Mouse (Mus musculus) liver, embryonic 12.5 days (tissue): ENCODE measurements around the gene Snx3. TPM values are rescaled to one million over a fixed set of nuclear protein-coding genes. Genes with fewer than 3 reads are reported as not detected.

Source experiments
- ATAC-seq: fragments of 200-750 bp; cut with Nextera tagmentation; 2 replicates; pipeline ENCODE4 v1.8.0; 2017; ENCODE audit warnings: moderate number of reproducible peaks, mild to moderate bottlenecking, moderate library complexity
- H3K27ac ChIP-seq: fragments of 300-500 bp; sonication (generic); 2 replicates; pipeline ENCODE4 v1.5.1; 2016; ENCODE audit warnings: mild to moderate bottlenecking
- H3K27me3 ChIP-seq: fragments of 300-500 bp; sonication (generic); replicated peaks from 2 replicates; pipeline ENCODE4 v1.6.1; 2016; ENCODE audit warnings: mild to moderate bottlenecking, moderate library complexity
- H3K36me3 ChIP-seq: fragments of 300-500 bp; sonication (generic); 2 replicates; pipeline ENCODE4 v1.6.1; 2016; ENCODE audit warnings: mild to moderate bottlenecking, moderate library complexity
- H3K4me1 ChIP-seq: fragments of 300-500 bp; sonication (generic); 2 replicates; pipeline ENCODE4 v1.6.1; 2016
- H3K4me2 ChIP-seq: fragments of 300-500 bp; sonication (generic); 2 replicates; pipeline ENCODE4 v1.6.1; 2016; ENCODE audit warnings: mild to moderate bottlenecking, moderate library complexity
- H3K4me3 ChIP-seq: fragments of 300-500 bp; sonication (generic); 2 replicates; pipeline ENCODE4 v1.5.1; 2016; ENCODE audit warnings: mild to moderate bottlenecking, moderate library complexity
- H3K9ac ChIP-seq: fragments of 300-500 bp; sonication (generic); 2 replicates; pipeline ENCODE4 v1.6.1; 2016; ENCODE audit warnings: mild to moderate bottlenecking, moderate library complexity
- H3K9me3 ChIP-seq: fragments of 300-500 bp; sonication (generic); replicated peaks from 2 replicates; pipeline ENCODE4 v1.6.1; 2016; ENCODE audit warnings: mild to moderate bottlenecking, moderate library complexity
- WGBS: fragments of 180-500 bp; shearing (Covaris S2); methylation state at CpG from one replicate; pipeline ENCODE4 v1.1.7; 2016; ENCODE audit not compliant: insufficient replicate concordance; 5-methylcytosine and 5-hydroxymethylcytosine counted together
- polyA plus RNA-seq: library from polyadenylated mRNA; unstranded; fragments of >200 nt; fragmentation: Nextera tagmentation; extraction: Ambion mirVana; gene quantifications from 2 replicates; pipeline ENCODE4 v1.2.1, GENCODE M21; 2016

Gene Snx3
- polyA plus RNA-seq, 1 experiment from 2014 or later, result 291 TPM

DNA sequence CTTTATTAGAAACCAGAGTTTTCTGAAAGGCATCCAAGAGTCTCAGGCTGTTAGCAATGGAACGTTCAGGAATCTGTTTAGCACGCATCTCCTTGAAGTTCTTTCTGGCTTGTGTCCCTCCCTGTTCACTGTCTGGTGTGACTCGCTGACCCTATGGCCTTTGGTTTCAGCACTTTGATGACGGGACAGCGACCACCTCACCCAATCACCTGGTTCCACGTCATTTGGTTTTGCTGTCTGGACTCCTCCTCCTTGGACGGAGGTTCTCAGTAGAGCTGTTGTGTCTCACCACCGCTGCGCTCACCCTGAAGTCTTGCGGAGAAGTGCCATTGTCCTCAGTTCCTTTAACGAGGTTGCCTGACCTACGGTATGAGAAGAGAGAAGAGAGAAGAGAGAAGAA is 60.4 kb downstream of the Snx3 start:
- Histone ChIP-seq H3K4me1 (peaks cover 4% of the 10 kb centered on the region; the same call in 1 of the 2 replicates), H3K9me3 (no peaks in the 10 kb centered on the region), H3K4me3 (no peak overlapping the region), H3K4me2 (0 out of 2 replicates have a peak overlapping the region, but pooled peaks have one; percentile 4), H3K27ac (no peak overlapping the region), H3K27me3 (peaks cover 85% of the 10 kb centered on the region), H3K36me3 (no peaks in the 10 kb centered on the region), H3K9ac (no peak overlapping the region)
- WGBS, result 6% methylated on average over 12 of the region's 12 CpGs
- no peak for ATAC-seq

DNA sequence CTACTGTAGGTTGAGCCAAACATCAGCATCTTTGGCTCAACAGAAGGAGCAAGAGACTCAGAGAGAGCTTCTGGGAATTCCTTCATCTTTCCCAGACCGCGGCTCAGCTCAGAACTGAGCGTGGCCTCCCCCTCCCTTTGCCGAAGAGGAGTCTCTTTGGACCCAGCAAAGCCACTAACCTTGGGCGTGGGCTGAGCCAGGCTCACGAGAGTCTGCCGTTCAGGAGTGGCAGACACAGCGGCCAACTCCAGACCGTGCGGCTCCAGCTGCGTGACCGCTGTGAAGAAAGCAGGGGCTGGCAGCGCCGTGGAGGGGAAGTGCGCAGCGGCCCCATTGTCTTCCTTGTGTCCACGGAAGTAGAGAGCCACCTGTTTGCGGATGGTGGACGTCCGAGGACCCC is 70.7 kb downstream of the Snx3 start:
- H3K9ac ChIP-seq, result no peak overlapping the region
- no peak for ATAC-seq
- H3K9me3 ChIP-seq, result no peaks in the 10 kb centered on the region
- H3K4me3 ChIP-seq, result no peak overlapping the region
- no peak overlapping the region for H3K4me2 ChIP-seq
- H3K36me3 ChIP-seq, result no peaks in the 10 kb centered on the region
- H3K27me3 ChIP-seq, result peaks cover 97% of the 10 kb centered on the region
- H3K27ac ChIP-seq, result no peak overlapping the region
- H3K4me1 ChIP-seq, result no peaks in the 10 kb centered on the region
- WGBS, result 4% methylated on average over 20 of the region's 20 CpGs

DNA sequence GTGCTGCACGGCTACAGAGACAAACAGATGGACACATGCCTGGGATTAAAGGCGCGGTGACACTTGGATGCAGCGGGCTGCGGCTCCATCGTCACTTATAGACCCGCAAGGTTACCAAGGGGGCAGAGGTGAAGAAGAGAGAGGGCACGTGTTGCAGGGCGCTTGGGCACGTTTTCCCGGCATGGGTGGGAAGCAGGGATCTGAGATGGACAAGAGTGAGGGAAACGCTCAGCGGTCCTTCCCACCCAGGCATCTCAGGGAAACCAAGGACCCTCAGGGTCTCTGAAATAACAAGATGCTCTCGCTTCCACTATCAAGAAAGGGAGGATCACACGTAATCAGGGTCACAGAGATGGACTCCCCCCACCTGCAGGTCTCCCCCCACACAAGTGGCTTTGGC is 71.1 kb downstream of the Snx3 start:
- Histone ChIP-seq H3K4me3 (no peak overlapping the region), H3K4me2 (no peak overlapping the region), H3K36me3 (no peaks in the 10 kb centered on the region), H3K9ac (no peak overlapping the region), H3K27ac (no peak overlapping the region), H3K9me3 (no peaks in the 10 kb centered on the region), H3K27me3 (peaks cover 98% of the 10 kb centered on the region), H3K4me1 (no peaks in the 10 kb centered on the region)
- 5% methylated on average over 15 of the region's 15 CpGs for whole genome bisulfite sequencing
- no peak for ATAC-seq

DNA sequence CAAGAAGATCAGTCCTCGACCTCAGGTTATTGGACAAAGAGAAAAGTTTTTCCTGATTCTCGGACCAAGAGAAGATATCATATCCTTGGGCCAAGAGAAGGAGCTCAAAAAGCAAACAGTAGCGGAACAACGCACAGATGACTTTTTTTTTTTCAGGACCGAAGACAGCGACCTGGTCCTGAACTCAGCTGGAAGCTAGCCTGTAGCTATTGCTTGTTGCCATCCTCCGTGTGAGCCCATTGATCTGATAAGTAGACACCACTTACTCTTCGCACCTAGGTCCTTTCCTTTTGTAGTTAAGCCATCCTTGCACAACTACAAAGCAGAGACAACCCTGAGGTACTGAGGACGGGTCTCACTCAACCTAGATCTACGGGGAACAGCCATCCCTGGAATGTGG is 72.8 kb downstream of the Snx3 start:
- no peak overlapping the region for H3K9ac ChIP-seq
- H3K4me1 ChIP-seq, result peaks cover under 1% of the 10 kb centered on the region; the same call in 1 of the 2 replicates
- no peak overlapping the region for H3K4me3 ChIP-seq
- no peak for ATAC-seq
- 5% methylated on average over 10 of the region's 10 CpGs for WGBS
- peaks cover 99% of the 10 kb centered on the region for H3K27me3 ChIP-seq
- no peak overlapping the region for H3K27ac ChIP-seq
- no peaks in the 10 kb centered on the region for H3K36me3 ChIP-seq
- H3K9me3 ChIP-seq, result no peaks in the 10 kb centered on the region
- H3K4me2 ChIP-seq, result no peak overlapping the region

DNA sequence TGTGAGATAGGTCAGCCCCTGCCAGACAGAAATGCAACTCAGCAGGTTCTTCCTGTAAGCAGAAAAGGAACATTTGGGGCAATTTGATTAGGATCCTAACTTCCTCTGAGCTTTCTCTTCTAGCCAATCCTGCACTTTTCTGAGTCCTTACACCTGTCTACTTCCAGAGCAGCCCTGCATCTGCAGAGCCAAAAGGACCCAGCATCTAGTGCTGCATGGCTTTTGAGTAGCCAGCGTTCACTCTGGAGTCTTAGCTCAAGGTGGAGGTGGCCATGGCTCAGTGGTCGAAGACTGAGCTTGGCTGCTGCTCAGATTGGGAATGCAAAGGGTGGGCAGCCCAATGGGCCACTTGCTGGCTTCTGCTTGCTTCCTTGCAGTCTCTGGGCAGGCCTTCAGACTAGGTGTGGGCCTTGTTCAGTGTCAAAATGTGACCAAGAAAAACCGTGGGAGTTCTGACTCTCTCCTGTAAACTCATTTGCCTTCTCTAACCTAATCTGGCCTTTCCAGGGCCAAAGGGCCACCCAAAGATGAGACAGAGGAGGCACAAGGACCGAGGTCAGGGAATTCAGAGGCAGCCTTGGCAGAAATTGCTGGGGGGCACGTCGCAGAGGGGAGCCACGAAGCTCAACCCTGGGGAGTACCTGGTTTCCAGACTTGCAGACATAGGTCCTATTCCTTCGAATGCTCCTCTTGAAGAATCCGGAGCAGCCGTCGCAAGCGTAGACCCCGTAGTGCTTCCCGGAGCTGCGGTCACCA is 75.9 kb downstream of the Snx3 start:
- H3K9me3 ChIP-seq, result no peaks in the 10 kb centered on the region
- no peak for ATAC-seq
- H3K4me1 ChIP-seq, result peaks cover 13% of the 10 kb centered on the region; the same call in 1 of the 2 replicates
- no peak overlapping the region for H3K4me3 ChIP-seq
- no peaks in the 10 kb centered on the region for H3K36me3 ChIP-seq
- WGBS, result 6% methylated on average over 15 of the region's 15 CpGs
- no peak overlapping the region for H3K9ac ChIP-seq
- peaks cover 100% of the 10 kb centered on the region for H3K27me3 ChIP-seq
- H3K4me2 ChIP-seq, result no peak overlapping the region
- H3K27ac ChIP-seq, result no peak overlapping the region

GRCm38 (mm10) chr10:42578281-42578675 is 76.4 kb downstream of the Snx3 start:
- peaks cover 14% of the 10 kb centered on the region; the same call in 1 of the 2 replicates for H3K4me1 ChIP-seq
- no peaks in the 10 kb centered on the region for H3K36me3 ChIP-seq
- no peak overlapping the region for H3K4me3 ChIP-seq
- peaks cover 100% of the 10 kb centered on the region for H3K27me3 ChIP-seq
- H3K9ac ChIP-seq, result no peak overlapping the region
- no peak for ATAC-seq
- H3K4me2 ChIP-seq, result no peak overlapping the region
- no peak overlapping the region for H3K27ac ChIP-seq
- H3K9me3 ChIP-seq, result no peaks in the 10 kb centered on the region
- 5% methylated on average over 15 of the region's 15 CpGs for WGBS

GRCm38 (mm10) chr10:42578698-42579474 is 77.1 kb downstream of the Snx3 start:
- Histone ChIP-seq H3K27ac (no peak overlapping the region), H3K9me3 (no peaks in the 10 kb centered on the region), H3K27me3 (peaks cover 100% of the 10 kb centered on the region), H3K4me1 (peaks cover 14% of the 10 kb centered on the region; the same call in 1 of the 2 replicates), H3K36me3 (no peaks in the 10 kb centered on the region), H3K4me2 (peak overlapping the region; percentile 29; the same call in 1 of the 2 replicates), H3K4me3 (0 out of 2 replicates have a peak overlapping the region, but pooled peaks have one; percentile 9), H3K9ac (no peak overlapping the region)
- ATAC-seq, result no peak
- WGBS, result 3% methylated on average over 22 of the region's 22 CpGs

DNA sequence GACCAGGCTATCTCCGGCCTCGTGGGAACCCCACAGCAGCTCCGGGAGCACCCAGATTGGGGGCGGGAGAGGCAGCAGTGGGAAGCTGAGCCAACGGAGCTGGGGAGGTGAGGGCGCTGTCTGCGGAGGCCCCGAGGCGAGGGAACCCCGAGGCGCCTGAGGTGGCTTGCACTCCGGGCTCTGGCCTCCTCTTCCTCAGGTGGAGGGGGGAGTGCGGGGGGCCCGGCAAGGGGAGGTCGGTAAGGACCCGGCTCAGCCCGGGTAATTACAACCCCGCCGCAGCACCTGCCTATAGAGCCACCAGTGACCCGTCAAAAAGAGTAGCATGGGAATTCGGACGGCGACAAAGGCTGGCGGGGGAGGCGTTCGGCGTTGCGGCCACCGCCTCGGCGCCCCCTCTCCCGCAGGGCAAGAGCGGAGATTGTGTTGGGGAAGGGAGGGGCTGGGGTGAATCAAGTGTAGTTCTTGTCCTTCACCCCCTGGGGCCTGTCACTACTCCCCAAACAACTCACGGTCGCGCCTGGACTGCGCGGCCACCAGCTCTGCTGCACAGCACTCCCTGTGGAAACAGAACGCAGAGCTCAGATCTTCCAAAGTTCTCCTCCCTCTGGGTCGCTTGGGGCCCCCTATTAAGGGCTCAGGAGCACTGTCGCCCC is 77.8 kb downstream of the Snx3 start:
- no peak for ATAC-seq
- Histone ChIP-seq H3K27me3 (peaks cover 100% of the 10 kb centered on the region), H3K9ac (no peak overlapping the region), H3K27ac (no peak overlapping the region), H3K4me1 (peaks cover 18% of the 10 kb centered on the region; the same call in 1 of the 2 replicates), H3K4me2 (peak overlapping the region; percentile 29), H3K9me3 (no peaks in the 10 kb centered on the region), H3K4me3 (peak overlapping the region; percentile 9; the same call in 1 of the 2 replicates), H3K36me3 (no peaks in the 10 kb centered on the region)
- 3% methylated on average over 40 of the region's 41 CpGs for WGBS

DNA sequence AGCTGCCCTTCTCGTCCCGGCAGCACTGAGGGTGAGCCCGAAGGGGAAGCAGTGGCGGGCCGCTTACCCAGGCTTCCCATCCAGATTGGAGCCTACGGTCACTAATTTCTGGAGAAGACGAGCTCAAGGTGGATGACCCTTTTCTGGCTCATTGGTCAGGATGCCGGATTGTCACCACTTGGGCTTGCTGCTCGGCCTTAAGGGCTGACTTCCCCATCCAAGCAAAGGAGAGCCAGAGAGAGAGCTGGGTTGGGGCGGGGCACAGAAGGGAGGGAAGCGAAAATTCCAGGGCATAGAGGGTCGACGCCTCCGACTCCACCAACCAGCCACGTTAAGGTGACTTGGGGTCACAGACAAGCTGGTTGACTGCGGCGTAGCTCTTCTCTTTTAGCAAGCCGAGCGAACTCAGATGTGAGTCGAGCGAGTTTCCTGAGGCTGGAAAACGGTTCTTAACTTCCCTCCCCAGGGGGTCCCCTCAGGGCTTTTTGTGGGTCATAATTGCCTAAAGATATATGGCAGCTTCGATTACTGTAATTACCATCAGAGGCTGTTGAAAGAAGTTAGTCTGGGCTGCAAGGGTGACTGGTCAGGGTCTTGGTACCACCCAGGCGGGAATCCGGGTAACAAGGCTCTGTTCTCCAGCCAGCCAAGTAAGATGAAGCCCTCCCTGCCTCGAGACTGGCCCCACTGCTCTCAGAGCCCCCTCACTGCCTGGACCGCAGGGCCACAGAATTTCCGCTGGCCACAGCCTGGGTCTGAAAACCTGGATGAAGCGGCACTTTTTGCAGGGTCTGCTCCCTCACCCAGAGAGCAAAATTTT is 78.5 kb downstream of the Snx3 start:
- H3K36me3 ChIP-seq, result no peaks in the 10 kb centered on the region
- H3K4me2 ChIP-seq, result peak overlapping the region; percentile 29; the same call in 1 of the 2 replicates
- peaks cover 18% of the 10 kb centered on the region; the same call in 1 of the 2 replicates for H3K4me1 ChIP-seq
- no peak overlapping the region for H3K4me3 ChIP-seq
- ATAC-seq, result no peak
- H3K27ac ChIP-seq, result no peak overlapping the region
- no peaks in the 10 kb centered on the region for H3K9me3 ChIP-seq
- H3K9ac ChIP-seq, result no peak overlapping the region
- WGBS, result 3% methylated on average over 29 of the region's 29 CpGs
- peaks cover 100% of the 10 kb centered on the region for H3K27me3 ChIP-seq

GRCm38 (mm10) chr10:42580951-42581277 is 79.1 kb downstream of the Snx3 start:
- Histone ChIP-seq H3K4me2 (no peak overlapping the region), H3K4me3 (no peak overlapping the region), H3K27ac (no peak overlapping the region), H3K9me3 (no peaks in the 10 kb centered on the region), H3K27me3 (peaks cover 100% of the 10 kb centered on the region), H3K9ac (no peak overlapping the region), H3K4me1 (peaks cover 18% of the 10 kb centered on the region; the same call in 1 of the 2 replicates), H3K36me3 (no peaks in the 10 kb centered on the region)
- ATAC-seq, result no peak
- 8% methylated on average over 7 of the region's 7 CpGs for WGBS
